ENCODE assay signal across 8 mouse cellular contexts in genomic region chr11:77624441-77625060, GRCm38 (mm10). TPM values are rescaled to one million over a fixed set of nuclear protein-coding genes. Genes with fewer than 3 reads are reported as not detected.
DNase-seq lines count a peak whose midpoint lies in the region; ATAC-seq and TF ChIP-seq lines count a peak whose summit lies in the region.

No protein-coding gene starts in this region.

- H3K9me3 ChIP-seq in ES-Bruce4 (replicated peaks; ENCODE audit: control insufficient read depth, insufficient read depth, low read length, poor library complexity, severe bottlenecking) = no peaks in the 10 kb centered on the region
- H3K9me3 ChIP-seq in heart, postnatal 0 days (replicated peaks; ENCODE audit: control insufficient read depth, low read length) = no peaks in the 10 kb centered on the region

- H3K27ac ChIP-seq in ES-Bruce4 (ENCODE audit: insufficient read depth, low read length) = no peak overlapping the region
- peak overlapping the region; percentile 67 for H3K27ac ChIP-seq in embryonic fibroblast, embryonic 13.5 days (ENCODE audit: insufficient read depth, low read length)
- H3K27ac ChIP-seq in heart, postnatal 0 days (ENCODE audit: low read depth) = peak overlapping the region; percentile 19; the same call in 1 of the 2 replicates

- TF ChIP-seq CTCF in ES-Bruce4 (IDR thresholded peaks at IDR 0.05; ENCODE audit: low read depth, low read length) = no peak
- TF ChIP-seq CTCF in embryonic fibroblast, embryonic 13.5 days (IDR thresholded peaks at IDR 0.05; ENCODE audit: borderline replicate concordance, insufficient read depth, low read length) = no peak
- no peak for TF ChIP-seq CTCF in heart, postnatal 0 days (IDR thresholded peaks at IDR 0.05; ENCODE audit: low read depth)

- no peak for TF ChIP-seq POLR2A in ES-Bruce4 (IDR thresholded peaks at IDR 0.05; ENCODE audit: insufficient read depth, low read length)
- peak; percentile 71 for TF ChIP-seq POLR2A in embryonic fibroblast, embryonic 13.5 days (IDR thresholded peaks at IDR 0.05; ENCODE audit: low read depth, low read length)

- ATAC-seq in heart, postnatal 0 days (ENCODE audit: insufficient read depth, low read depth) = peak; percentile 67; the same call in 1 of the 2 replicates

- H3K4me1 ChIP-seq in ES-Bruce4 (ENCODE audit: control insufficient read depth, insufficient read depth, low read length) = no peaks in the 10 kb centered on the region
- H3K4me1 ChIP-seq in embryonic fibroblast, embryonic 13.5 days (ENCODE audit: control insufficient read depth, insufficient read depth, low read length) = peaks cover 8% of the 10 kb centered on the region
- H3K4me1 ChIP-seq in heart, postnatal 0 days (ENCODE audit: control insufficient read depth, insufficient read depth) = peaks cover 14% of the 10 kb centered on the region

- WGBS in heart, postnatal 0 days = 3% methylated on average over 17 of the region's 17 CpGs

- peak; percentile 43 for DNase-seq in adrenal gland, postnatal 25 days
- peak; percentile 57 for DNase-seq in heart, postnatal 0 days (ENCODE audit: low spot score)
- DNase-seq in left cerebral cortex, adult 18-20 months (ENCODE audit: low spot score in 2 of 2) = peak; percentile 75 to 83
- DNase-seq in lung, postnatal 36 days = peak; percentile 32
- peak; percentile 53 for DNase-seq in right cerebral cortex, postnatal 4 days
- DNase-seq in spleen, adult 18-20 months = no peak

- peak overlapping the region; percentile 40 for H3K4me3 ChIP-seq in ES-Bruce4 (ENCODE audit: low read depth, low read length)
- peak overlapping the region; percentile 40 for H3K4me3 ChIP-seq in embryonic fibroblast, embryonic 13.5 days (ENCODE audit: insufficient read depth, low read length)
- peak overlapping the region; percentile 44 for H3K4me3 ChIP-seq in heart, postnatal 0 days (ENCODE audit: low read depth, low read length)

- TF ChIP-seq EP300 in ES-Bruce4 (IDR thresholded peaks at IDR 0.05; ENCODE audit: insufficient read depth, low read depth, low read length) = no peak
- TF ChIP-seq EP300 in heart, postnatal 0 days (IDR thresholded peaks at IDR 0.05; ENCODE audit: low read depth) = no peak

- no peaks in the 10 kb centered on the region for H3K27me3 ChIP-seq in ES-Bruce4 (ENCODE audit: control insufficient read depth, insufficient read depth, low read length, poor library complexity, severe bottlenecking)
- no peaks in the 10 kb centered on the region for H3K27me3 ChIP-seq in heart, postnatal 0 days (ENCODE audit: control insufficient read depth, insufficient read depth, low read length)

- peak overlapping the region; percentile 78 for H3K4me2 ChIP-seq in heart, postnatal 0 days (ENCODE audit: low read depth, low read length)

- H3K36me3 ChIP-seq in ES-Bruce4 (ENCODE audit: control insufficient read depth, insufficient read depth, low read length, poor library complexity, severe bottlenecking) = no peaks in the 10 kb centered on the region
- H3K36me3 ChIP-seq in heart, postnatal 0 days (replicated peaks; ENCODE audit: control insufficient read depth, insufficient read depth, low read length) = no peaks in the 10 kb centered on the region

- H3K9ac ChIP-seq in ES-Bruce4 (ENCODE audit: low read depth, poor library complexity, severe bottlenecking) = 0 out of 2 replicates have a peak overlapping the region, but pooled peaks have one; percentile 39
- H3K9ac ChIP-seq in heart, postnatal 0 days (replicated peaks; ENCODE audit: low read depth, low read length) = peak overlapping the region; percentile 9; the same call in 1 of the 2 replicates

RNA-seq across cellular contexts. Expression of gene Taok1, which starts 16.9 kb away (rescaled TPM):
- polyA plus RNA-seq in ES-Bruce4 (2011; ENCODE audit: insufficient read depth, insufficient read length, low read depth, missing spikeins) = 48.1 and 50.5 TPM in 2 replicates
- 51.4 and 60.2 TPM in 2 replicates for total RNA-seq in adrenal gland, postnatal 25 days (2021)
- polyA plus RNA-seq in embryonic fibroblast, embryonic 13.5 days (2011; ENCODE audit: insufficient read length, low read depth, missing spikeins) = 62.1 and 64.5 TPM in 2 replicates
- 29.5 and 35.9 TPM in 2 replicates for total RNA-seq in heart, postnatal 0 days (2014; rRNA removed; ENCODE audit: low replicate concordance)
- polyA plus RNA-seq in heart, postnatal 0 days (2015; fragmentation: Nextera tagmentation; extraction: Ambion mirVana) = 13.7 and 14.2 TPM in 2 replicates
- 100 to 1,000 TPM in 1 of 2 experiments, 10 to 100 TPM in 1; 98.1 to 102 TPM for total RNA-seq in left cerebral cortex, adult 18-20 months (2021)

Comparison
In these comparisons a context has a peak if more than half of its experiments do, and no peak if none do; other contexts are left out.
1. DNase-seq: peak in adrenal gland, postnatal 25 days (single experiment), heart, postnatal 0 days (single experiment), left cerebral cortex, adult 18-20 months (2 of 2), lung, postnatal 36 days (single experiment) and right cerebral cortex, postnatal 4 days (single experiment); none in spleen, adult 18-20 months (0 of 2).
2. Peak in every context shown above with its lines, with median percentiles within 50 percentile points of each other: H3K4me3 ChIP-seq.